ENCODE assay signal across 7 mouse cellular contexts in the genomic region with DNA sequence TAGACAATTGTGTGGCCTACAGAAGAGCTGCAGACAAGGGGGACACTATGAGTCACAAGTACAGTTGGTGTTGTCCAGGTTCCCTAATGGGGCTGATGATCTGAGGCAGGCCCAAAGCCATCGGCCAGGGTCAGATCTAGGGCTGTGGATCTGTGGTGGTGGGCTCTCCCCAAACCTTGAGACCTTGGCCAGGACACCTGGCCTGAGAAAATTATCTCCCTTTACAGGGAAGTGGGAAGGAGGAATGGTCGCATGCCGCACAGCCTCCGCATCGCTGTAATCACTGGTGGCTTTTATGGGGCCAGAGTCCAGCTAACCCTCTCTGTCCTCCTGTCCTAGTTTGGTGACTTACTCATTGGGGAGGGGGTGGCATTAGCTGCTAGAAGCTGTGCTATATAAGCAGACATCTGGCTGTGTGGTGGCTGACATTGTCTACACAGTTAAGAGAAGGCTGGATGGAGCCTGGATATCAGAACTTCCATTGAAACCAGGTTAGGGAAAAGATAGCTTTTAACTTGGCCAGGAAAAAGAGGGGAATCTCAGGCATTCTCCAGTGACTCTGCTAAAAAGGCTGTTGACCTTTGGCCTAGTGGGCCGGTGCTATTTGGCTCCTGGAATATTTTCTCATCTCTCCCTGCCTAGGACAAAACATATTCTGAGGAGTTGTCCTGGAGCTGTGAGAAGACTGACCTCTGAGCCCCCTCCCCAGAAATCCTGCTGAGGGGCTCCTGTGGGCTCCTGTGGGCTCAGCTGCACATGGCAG. TPM values are rescaled to one million over a fixed set of nuclear protein-coding genes. Genes with fewer than 3 reads are reported as not detected.
A peak's percentile ranks its signal among the peaks of the same experiment; 100 is the strongest.
DNase-seq lines count a peak whose midpoint lies in the region; ATAC-seq and TF ChIP-seq lines count a peak whose summit lies in the region.

No protein-coding gene starts in this region.

- peak overlapping the region; percentile 92 for H3K9ac ChIP-seq in limb, embryonic 13.5 days
- H3K9ac ChIP-seq in stomach, embryonic 15.5 days, result no peak overlapping the region

- peak; percentile 66 for DNase-seq in adipocyte (ENCODE audit: low spot score)
- peak; percentile 5 for DNase-seq in heart, postnatal 4 days
- no peak for DNase-seq in right cerebral cortex, adult 18-20 months
- no peak for DNase-seq in layer of hippocampus, adult 8-10 months (ENCODE audit: low spot score in 2 of 2)

- no peaks in the 10 kb centered on the region for H3K27me3 ChIP-seq in C2C12 (ENCODE audit: control insufficient read depth, insufficient read depth, insufficient read length)
- no peaks in the 10 kb centered on the region for H3K27me3 ChIP-seq in limb, embryonic 13.5 days
- no peaks in the 10 kb centered on the region for H3K27me3 ChIP-seq in stomach, embryonic 15.5 days (replicated peaks)

- TF ChIP-seq CTCF in C2C12 (IDR thresholded peaks at IDR 0.05; ENCODE audit: control insufficient read depth, insufficient read depth, insufficient read length), result no peak

- H3K4me1 ChIP-seq in limb, embryonic 13.5 days, result peaks cover 86% of the 10 kb centered on the region
- H3K4me1 ChIP-seq in stomach, embryonic 15.5 days, result peaks cover 81% of the 10 kb centered on the region

- no peaks in the 10 kb centered on the region for H3K9me3 ChIP-seq in limb, embryonic 13.5 days
- H3K9me3 ChIP-seq in stomach, embryonic 15.5 days, result no peaks in the 10 kb centered on the region

- peak overlapping the region; percentile 90 for H3K4me3 ChIP-seq in C2C12 (ENCODE audit: insufficient read depth, poor library complexity, severe bottlenecking)
- peak overlapping the region; percentile 96 for H3K4me3 ChIP-seq in limb, embryonic 13.5 days
- peak overlapping the region; percentile 94 for H3K4me3 ChIP-seq in stomach, embryonic 15.5 days (replicated peaks)

- peaks cover 75% of the 10 kb centered on the region for H3K79me2 ChIP-seq in C2C12 (ENCODE audit: control insufficient read depth, insufficient read depth)

- 0 out of 2 replicates have a peak overlapping the region, but pooled peaks have one; percentile 39 for H3K27ac ChIP-seq in limb, embryonic 13.5 days
- peak overlapping the region; percentile 100 for H3K27ac ChIP-seq in stomach, embryonic 15.5 days

- peak overlapping the region; percentile 20 for H3ac ChIP-seq in C2C12 (ENCODE audit: control insufficient read depth, insufficient read length, low read depth)

- ATAC-seq in limb, embryonic 13.5 days (ENCODE audit: low FRiP score, low read depth), result no peak
- no peak for ATAC-seq in stomach, embryonic 15.5 days (ENCODE audit: insufficient read depth, low FRiP score, low read depth)

- peak overlapping the region; percentile 98 for H3K4me2 ChIP-seq in limb, embryonic 13.5 days (replicated peaks)
- peak overlapping the region; percentile 81 for H3K4me2 ChIP-seq in stomach, embryonic 15.5 days

- peaks cover 67% of the 10 kb centered on the region for H3K79me3 ChIP-seq in C2C12 (ENCODE audit: low read depth)

- WGBS in limb, embryonic 13.5 days, result 52% methylated on average over 6 of the region's 6 CpGs
- WGBS in stomach, embryonic 15.5 days, result 62% methylated on average over 6 of the region's 6 CpGs

- peaks cover 14% of the 10 kb centered on the region for H3K36me3 ChIP-seq in C2C12 (ENCODE audit: control insufficient read depth, insufficient read depth)
- H3K36me3 ChIP-seq in limb, embryonic 13.5 days, result no peaks in the 10 kb centered on the region
- H3K36me3 ChIP-seq in stomach, embryonic 15.5 days, result no peaks in the 10 kb centered on the region

TF ChIP-seq in C2C12, 6 proteins besides CTCF, POLR2A, EP300 and RAD21:
- TF ChIP-seq CEBPB (IDR thresholded peaks at IDR 0.05; ENCODE audit: low read depth) (no peak), MYOD1 (IDR thresholded peaks at IDR 0.05; ENCODE audit: control insufficient read depth, insufficient read length, low read depth) (no peak), FOSL1 (IDR thresholded peaks at IDR 0.05; ENCODE audit: insufficient read depth, low read length, poor library complexity, severe bottlenecking) (no peak), MAX (IDR thresholded peaks at IDR 0.05) (no peak), MYOG (IDR thresholded peaks at IDR 0.05; ENCODE audit: control insufficient read depth, extremely low read depth, insufficient read length) (no peak), USF1 (IDR thresholded peaks at IDR 0.05; ENCODE audit: low read depth) (no peak)

RNA-seq across cellular contexts. Expression of a gene that starts 2.7 kb away (rescaled TPM):
- 35.3 TPM for polyA plus RNA-seq in C2C12 (2012; fragmentation: generic; extraction: Trizol)
- total RNA-seq in heart, postnatal 4 days (2021), result 100 to 1,000 TPM; 115 to 120 TPM
- polyA plus RNA-seq in limb, embryonic 13.5 days (2015; fragmentation: Nextera tagmentation; extraction: Ambion mirVana), result 16.4 and 19.7 TPM in 2 replicates
- 17.7 and 19.9 TPM in 2 replicates for polyA plus RNA-seq in stomach, embryonic 15.5 days (2015; fragmentation: Nextera tagmentation; extraction: Ambion mirVana)
- total RNA-seq in layer of hippocampus, adult 8-10 months (2022), result 100 to 1,000 TPM; 189 to 206 (median 196) TPM

Comparison
In these comparisons a context has a peak if more than half of its experiments do, and no peak if none do; other contexts are left out.
1. DNase-seq: peak in adipocyte (single experiment) and heart, postnatal 4 days (single experiment); none in right cerebral cortex, adult 18-20 months (single experiment) and layer of hippocampus, adult 8-10 months (0 of 2).
2. Peak in every context shown above with its lines, with median percentiles within 50 percentile points of each other: H3K4me3 ChIP-seq.